Mouse (Mus musculus) ZHBTc4 (cell line): ENCODE measurements around the gene Arf1.
A peak's percentile ranks its signal among the peaks of the same experiment; 100 is the strongest.
"Not testable (repeated sequence)": the region's sequence is repeated elsewhere in the genome, so short reads cannot be mapped to it uniquely, and the experiment has no call there.

Experiments used
- DNase-seq: peaks from one replicate; pipeline ENCODE4 v3.0.0-alpha.2; 2011; ENCODE audit warnings: low read depth, low spot score

The Arf1 gene

DNA sequence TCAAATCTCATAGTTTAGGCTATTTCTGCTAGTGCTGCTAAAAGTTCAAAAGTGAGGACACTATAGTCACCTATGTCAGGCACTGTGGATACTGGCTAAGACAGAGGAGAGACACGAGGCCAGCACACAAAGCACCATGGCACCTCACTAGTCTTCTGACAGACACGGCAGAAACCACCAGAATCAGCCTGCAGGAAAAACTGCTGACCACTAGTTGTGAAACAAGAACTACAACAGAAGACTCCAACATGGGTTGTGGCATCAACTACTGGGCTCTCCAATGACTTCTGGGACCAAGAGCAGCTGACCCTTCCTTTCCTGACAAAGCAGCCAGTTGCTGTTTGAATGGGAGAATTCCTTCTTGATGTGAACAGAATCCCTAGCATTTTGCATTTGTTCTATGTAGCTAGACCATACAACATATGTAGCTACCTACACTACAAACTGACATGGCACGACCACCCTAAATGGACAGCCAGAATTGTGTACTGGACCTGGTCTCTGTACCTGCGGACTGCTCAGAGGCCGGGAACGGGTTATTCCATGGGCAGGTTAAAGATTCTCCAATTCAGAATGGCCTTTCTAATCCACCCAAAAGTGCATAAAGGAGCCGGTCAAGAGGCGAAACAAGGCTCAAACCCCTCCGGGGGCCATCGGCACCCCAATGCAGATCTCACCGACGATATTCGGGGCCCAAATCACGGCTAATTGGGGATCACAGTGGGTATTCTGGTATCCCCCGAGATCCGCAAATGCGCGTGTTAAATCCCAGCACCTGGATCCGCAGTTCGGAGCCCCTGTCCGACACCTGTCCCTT, 1.1 kb downstream of the Arf1 start:
- DNase-seq, result peak; percentile 14

DNA sequence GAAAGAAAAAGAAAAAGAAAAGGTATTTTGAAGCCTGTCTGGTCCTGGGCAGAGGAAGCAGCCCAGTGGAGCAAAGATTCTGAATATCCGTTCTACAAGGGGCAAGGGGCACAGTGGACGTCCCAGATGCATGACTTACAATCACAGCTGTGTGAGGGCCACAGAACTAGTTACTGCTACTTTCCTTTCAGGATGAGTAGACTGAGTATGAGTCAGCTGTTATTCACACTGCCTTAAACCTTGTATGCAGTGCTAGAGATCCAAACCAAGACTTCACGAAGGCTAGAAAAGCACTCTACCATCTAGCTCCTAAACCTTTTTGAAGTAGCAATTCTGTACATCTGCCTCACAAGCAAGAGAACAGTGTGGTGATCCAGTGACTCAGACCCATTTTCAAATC, 1.8 kb downstream of the Arf1 start:
- DNase-seq, result no peak

DNA sequence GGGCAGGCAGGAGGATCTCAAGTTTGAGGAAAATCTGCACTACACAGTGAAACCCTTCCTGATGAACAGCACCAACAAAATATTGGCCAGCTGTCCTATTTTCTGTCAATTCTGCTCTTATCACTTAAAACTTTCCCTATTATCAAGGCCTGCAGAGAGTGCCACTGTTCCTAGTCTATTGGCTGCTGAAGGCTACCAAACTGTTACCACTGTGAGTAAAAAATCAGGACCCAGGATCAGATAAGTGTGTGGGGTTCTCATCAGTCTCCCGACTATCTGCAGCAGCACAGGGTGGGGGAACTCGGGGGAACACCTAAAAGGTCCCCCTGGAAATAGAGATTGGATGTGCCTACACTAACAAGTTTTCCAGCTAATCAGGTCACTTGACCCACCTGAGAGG, 2.9 kb downstream of the Arf1 start:
- DNase-seq, result no peak

DNA sequence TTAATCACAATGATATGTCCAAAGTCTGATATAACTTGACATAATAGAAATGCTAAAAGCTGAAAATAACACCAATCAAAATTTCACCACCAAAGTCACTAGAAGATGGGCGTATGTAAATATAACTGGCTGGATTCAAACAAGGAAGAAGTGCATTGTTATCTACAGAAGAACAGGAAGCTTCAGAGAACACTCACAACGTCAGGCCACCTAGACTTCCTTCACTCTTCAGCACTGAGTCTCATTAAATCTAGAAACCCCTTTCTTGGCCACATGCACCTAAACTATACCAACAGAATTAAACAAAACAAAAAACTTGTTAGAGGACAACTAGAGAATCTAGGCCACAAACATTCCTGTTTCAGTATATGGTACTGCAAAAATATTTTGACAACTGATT, 3.6 kb downstream of the Arf1 start:
- no peak for DNase-seq

DNA sequence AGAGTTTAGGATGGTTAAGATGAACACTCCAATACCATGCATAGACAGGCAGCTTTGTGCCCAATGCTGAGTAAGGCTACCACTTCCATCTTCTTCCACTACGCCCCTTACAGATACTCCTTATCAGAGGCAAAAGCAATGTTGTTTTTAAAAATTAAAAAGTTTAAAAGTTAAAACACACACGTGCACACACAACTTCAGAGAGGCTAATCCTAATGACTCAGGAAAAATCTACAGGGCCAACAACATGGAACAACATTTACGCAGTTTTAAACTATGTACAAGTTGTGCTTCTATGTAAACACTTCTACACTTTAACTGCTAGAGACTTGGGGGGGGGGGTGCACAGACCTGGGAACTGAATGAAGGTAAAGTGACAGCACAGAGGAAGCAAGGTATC, 4.0 kb downstream of the Arf1 start:
- no peak for DNase-seq

DNA sequence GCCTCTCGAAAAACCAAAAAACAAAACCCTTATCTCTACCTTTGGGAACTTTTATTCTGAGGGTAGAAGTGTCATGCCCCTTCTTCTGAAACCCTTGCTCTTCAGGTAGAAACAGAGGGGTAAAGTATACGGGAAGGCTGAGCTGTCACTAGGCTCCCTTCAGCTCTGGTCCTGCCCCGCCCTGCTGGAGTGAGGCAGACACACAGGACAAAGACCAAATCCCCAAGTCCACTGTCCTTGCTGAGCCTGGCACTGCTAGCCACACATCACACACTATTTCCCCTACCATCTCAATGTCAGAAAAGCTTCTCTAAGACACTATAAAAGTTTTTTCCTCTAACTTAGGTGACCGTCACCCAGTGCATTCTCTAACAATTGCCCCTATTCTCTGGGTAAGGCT, 5.8 kb downstream of the Arf1 start:
- no peak for DNase-seq

DNA sequence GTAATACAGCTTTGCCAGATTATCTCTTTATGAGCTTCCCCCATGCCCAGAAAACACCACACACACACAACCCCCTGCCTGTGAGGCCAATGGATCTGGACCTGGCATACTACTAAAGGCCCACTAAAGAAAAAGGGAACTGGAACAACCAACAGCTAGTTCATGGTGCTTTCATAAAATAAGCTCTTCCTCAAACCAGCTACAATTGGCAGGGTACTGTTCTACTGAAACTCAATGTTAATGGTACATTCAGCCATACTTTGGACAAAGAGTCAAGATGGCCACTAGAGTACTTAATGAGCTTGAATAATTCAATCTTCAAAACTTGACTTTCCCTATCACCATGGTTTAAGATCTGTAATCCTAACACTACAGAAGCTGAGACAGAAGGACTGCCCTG, 6.5 kb downstream of the Arf1 start:
- DNase-seq, result no peak

DNA sequence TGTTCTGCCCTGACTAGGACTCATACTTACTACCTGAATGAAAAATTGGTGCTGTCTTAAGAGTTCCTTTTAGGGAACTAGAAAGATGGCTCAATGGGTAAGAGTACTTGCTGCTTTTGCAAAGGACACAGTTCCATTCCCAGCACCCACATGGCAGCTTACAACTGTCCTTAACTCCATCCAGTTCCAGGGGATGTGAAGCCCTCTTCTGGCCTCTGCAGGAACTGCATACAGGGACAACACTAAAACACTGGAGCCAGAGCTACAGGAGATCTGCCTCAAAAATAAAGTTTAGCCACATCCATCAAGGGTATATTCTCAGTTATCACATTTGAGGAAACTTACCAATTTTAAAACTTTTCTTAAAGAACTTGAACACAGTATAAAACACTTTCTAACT, 9.0 kb downstream of the Arf1 start:
- peak; percentile 86 for DNase-seq

DNA sequence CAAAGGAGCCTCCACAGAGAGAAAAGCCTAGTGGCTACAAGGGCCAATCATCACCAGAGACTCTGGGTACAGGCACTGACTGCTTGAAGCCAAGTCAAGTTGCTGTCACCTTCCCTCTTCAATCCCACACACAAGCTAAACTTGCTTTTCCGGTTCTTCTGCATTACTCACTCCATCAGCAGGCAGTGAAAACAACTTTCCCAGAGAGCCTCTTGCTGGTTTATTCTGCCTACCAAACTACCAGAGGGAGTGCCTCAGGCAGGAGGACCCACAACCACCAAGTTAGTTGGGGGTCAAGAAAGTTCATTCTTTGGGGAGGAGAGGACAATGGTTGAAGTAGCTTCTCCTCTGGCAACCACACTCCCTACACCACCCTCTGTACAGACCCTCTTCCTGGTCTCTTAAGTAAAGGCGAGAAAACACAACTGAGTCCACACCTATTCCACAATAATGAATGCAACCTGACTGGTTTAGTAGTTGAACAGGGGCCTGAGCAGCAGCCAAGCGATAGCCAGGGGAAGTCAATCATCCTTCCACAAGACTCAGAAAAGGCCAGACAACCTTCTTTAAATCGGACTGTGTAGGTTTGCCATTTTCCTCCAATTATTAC, 9.6 kb downstream of the Arf1 start:
- DNase-seq, result no peak

DNA sequence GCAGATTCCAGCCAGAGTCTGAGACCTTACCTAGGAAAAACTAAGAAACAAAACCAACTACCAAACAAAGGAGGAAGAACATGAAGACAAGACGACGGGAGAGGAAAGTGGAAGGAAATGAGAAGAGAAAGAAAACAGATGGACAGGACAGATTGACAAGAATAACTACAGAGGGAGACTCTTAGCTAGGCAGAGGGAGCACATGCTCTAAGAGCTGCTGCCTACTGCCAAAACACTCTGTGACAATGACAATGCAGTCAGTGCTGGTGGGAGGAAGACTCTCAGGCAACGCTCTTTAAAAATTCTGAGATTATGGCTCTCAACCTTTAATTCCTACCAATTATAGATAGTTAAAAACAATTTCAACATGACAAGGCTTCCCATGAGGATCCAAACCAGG, 11.1 kb downstream of the Arf1 start:
- no peak for DNase-seq

DNA sequence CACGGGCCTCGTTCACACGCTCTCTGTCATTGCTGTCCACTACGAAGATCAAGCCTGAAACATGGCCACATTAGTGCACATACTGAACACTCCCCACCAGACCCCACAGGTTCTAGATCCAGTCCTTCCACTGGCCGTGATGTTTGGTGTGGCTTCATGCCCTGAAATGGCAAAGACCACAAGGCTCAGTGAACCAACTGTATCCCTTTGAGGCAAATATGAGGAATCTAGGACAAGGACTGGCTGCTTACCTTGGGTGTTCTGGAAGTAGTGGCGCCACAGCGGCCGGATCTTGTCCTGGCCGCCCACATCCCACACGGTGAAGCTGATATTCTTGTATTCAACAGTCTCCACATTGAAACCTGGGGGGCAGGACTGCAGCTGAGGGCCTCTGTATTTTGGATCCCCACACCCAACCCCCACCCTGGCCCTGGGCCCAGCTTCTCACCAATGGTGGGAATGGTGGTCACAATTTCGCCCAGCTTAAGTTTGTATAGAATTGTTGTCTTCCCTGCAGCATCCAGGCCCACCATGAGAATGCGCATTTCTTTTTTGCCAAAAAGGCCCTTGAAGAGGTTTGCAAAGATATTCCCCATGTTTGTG, 15.1 kb downstream of the Arf1 start:
- DNase-seq, result no peak

DNA sequence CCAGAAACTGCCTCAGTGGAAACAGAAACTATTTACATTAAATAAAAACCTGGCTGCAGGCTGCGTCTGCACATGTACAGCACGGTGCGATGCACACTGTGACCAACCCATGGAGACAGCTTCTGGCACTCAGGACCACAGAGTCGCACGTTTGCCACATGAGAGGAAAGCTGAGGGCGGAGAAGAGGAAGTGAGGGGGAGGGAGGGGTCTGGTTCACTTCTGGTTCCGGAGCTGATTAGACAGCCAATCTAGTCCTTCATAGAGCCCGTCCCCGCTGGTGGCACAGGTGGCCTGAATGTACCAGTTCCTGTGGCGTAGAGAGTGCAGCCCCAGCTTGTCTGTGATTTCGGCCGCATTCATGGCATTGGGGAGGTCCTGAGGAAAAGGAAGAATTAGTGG, 15.8 kb downstream of the Arf1 start:
- not testable (repeated sequence) for DNase-seq

DNA sequence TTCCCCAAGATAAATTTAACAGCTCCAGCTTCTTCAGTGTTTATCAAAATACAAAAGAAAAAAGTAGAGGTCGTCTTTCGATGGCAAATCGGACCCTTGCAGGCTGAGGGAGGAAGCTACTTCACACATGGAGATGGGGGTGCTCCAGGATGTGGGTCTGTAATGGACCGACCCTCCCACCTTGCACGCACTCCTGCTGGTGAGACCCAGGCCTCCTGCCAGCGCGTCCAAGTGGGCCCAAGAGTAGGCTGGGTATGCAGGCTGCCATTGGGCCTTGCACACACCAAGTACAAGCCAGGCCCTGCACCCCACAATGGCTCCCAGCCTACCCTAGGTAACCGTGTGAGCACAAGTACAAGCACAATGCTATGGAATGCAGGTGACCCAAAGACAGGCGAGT, 16.5 kb downstream of the Arf1 start:
- not testable (repeated sequence) for DNase-seq

DNA sequence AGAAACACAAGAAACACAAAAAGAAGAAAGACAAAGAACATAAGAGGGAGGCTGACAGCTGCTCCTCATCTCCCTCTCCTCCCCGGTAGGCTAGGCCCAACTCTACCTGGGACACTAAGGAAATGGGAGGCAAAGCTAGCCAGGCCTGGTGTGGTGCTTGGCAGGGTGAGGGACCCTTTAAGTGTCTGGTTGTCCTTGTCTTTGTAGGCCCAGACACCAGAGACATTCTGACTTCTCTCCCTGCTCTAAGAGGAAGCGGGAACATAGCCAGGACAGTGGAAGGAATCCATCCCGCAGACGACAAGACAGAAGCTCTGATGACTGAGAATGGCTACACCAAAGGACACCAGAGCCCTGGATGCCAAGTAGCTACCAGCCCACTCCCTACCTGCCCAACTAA, 18.1 kb downstream of the Arf1 start:
- no peak for DNase-seq

DNA sequence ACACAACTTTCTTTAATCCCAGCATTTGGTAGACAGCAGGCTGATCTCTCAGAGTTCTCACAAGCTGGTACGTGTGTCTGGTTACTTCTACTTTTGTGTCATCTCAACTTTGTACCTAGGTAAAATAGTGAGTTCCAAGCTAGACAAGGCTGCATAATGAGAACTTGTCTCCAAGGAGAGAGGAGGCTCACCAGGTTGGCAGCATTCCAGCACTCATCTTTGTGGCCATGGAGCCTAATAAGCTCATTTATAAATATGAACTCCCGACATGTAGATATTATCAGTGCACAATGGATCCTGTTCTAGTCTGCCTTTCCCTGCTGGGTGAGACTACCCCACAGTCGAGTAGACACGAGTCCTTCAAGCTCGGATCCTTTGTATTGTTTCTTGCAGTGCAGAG, 18.5 kb downstream of the Arf1 start:
- no peak for DNase-seq

DNA sequence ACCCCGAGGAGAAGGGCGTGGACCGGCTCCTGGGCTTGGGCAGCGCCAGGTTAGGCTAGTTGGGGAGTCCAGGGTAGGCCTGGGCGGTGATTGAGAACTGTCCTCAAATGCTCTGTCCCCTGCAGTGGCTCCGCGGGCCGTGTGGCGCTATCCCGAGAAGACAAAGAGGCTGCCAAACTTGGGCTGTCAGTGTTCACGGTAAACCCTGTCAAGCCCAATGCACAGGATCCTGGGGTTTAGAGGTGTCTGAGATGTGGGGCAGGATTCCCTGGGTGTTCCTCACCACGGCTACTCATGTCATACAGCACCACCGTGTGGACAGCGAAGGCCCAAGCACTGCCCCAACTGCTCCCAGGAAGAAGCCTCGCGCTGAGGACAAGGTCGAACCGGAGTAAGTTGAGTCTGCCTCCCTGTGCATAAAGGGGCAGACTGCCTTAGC, 19.0 kb downstream of the Arf1 start:
- peak; percentile 79 for DNase-seq

DNA sequence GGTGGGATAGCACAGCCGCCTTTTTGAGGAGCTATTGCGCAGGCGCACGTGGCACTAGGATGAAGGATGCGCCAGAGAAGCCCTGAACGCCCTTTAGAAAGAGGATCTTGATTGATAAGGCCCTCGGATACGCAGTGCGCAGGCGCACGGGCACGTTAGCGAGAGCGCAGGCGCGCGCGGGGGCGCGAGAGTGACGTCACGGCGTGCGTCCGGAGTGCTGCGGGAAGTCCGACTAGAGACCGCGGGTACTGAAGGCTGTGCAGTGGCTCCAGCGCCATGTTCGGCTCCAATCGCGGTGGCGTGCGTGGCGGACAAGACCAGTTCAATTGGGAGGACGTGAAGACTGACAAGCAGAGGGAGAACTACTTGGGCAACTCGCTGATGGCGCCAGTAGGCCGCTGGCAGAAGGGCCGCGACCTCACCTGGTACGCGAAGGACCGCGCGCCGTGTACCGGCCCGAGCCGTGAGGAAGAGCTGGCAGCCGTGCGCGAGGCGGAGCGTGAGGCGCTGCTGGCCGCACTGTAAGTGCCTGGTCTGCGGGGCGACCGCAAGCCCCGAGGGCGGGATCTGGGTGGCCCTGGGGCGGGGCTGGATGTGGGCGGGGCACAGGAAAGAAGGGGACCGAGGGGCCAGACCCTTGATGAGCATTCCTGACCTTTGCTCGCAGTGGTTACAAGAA, 19.8 kb downstream of the Arf1 start, which contains the start of gene 2310033P09Rik:
Gene 2310033P09Rik, plus strand, starts transcription at position 169 of the 679 bp plus-strand sequence.
- DNase-seq, result peak; percentile 97

DNA sequence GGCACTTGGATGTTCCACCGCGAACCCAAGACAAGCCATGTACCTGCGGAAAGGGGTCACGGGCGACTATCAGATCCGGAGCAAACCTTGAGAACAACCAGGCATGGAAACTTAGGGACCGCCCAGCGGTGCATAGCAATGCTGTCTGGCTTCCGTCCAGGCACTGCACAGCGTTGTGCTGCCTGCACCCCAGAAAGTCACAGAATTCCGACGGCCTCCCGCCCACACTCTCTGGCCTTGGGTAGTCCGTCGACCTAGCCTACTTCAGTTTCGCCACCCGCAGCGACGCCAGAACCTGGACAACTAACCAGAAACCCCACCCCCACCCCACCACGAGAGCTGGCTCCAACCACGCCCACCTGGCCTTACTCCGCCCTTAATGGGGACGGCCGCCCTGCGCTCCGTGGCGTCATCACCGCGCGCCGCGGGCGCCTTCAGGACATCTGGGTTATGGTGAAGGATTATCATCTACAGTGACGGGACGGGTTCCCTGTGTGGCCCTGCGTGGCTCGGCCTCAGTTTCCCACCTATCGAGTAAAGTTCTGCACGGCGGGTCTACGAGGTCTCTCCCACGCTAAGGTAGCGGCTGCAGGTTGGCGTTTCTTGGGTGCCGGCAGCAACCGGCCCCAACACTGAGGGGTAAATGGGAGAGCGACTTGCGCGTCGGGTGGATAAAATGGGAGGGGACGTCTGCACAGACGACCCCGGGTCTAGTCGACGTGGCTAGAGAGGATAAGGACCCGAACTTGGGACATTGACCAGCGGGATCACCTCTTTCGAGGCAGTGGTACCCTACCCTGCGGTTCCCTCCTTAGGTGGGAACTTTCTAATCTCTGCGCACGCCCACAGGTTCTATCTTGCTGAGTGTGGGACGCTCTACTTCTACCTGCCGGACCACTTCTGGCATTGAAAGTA, 25.7 kb downstream of the Arf1 start, which contains the start of gene Mrpl55:
Gene Mrpl55, plus strand, starts transcription at position 406 of the 915 bp plus-strand sequence.
- peak; percentile 95 for DNase-seq

DNA sequence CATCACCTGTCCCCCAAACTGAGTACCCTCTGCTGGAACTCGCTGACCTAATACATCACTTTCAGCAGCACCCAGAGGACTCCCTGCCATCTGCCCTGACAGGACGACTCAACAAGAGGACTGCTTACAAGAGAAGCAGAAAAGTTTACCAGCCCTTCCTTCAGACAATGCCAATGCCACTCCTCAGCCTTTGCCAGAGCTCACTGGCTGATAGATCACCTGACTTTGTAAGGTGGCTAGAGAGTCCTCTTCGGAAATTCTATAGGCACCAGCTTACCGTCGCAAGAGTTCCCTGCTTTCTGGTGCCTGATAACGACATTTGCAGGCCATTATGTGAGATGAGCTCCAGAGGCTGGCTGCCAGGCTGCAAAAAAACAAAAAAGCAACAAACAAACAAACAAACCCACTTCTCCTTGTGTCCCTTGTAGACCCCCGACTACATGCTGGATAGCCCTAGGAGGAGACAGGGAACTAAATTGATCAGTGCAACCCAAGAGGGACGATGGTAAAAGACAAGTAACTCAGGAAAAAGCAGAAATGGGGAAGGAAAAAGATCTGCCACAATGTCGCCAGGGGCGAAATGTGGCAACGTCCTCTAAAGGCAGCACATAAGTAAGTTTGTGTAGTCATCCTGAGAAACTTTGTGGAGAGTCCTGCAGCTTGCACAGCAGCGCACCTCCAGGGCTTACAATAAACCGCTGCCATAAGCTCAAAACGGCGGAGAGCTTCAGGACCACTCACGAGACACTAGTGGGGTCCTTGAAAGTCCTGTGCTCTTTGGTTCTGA, 26.7 kb downstream of the Arf1 start:
- no peak for DNase-seq

DNA sequence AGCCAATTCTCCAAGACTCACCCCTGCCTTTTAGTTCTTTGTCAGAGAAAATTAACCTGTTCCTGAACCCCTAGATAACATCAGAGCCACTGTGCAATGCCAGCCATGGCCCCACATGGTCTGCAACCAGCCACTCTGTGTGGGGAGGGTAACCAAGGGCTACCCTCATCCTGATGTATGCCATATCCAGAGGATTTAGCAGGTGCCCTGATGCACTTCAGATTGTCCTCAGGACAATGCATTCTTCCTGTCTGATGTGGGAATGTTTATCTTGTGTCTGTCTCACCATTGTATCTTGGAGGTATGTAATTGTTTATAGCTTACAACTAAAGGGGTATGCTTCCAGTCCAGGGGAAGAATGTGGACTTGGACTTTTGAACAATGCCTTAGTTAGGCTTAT, 31.8 kb downstream of the Arf1 start:
- DNase-seq, result no peak
